Mouse (Mus musculus) kidney, postnatal 0 days (tissue): Measurements from ENCODE around the gene St7. TPM values are rescaled to one million over a fixed set of nuclear protein-coding genes. Genes with fewer than 3 reads are reported as not detected.

Experiments used
- ATAC-seq: fragments of 200-750 bp; cut with Nextera tagmentation; replicated peaks from 2 replicates; pipeline ENCODE4 v1.8.0; 2017; ENCODE audit warnings: low read depth, moderate number of reproducible peaks, moderate TSS enrichment, moderate library complexity; ENCODE audit not compliant: low FRiP score
- DNase-seq: peaks from one replicate; pipeline ENCODE4 v3.0.0-alpha.2; 2016; ENCODE audit warnings: low spot score
- H3K27ac ChIP-seq: fragments of 300-500 bp; sonication (generic); 2 replicates; pipeline ENCODE4 v1.5.1; 2014; ENCODE audit warnings: mild to moderate bottlenecking
- H3K27me3 ChIP-seq: fragments of 300-500 bp; sonication (generic); 2 replicates; pipeline ENCODE4 v1.6.1; 2014; ENCODE audit warnings: low read length, mixed read lengths; ENCODE audit not compliant: insufficient read depth
- H3K36me3 ChIP-seq: fragments of 300-500 bp; sonication (generic); 2 replicates; pipeline ENCODE4 v1.6.1; 2014; ENCODE audit warnings: low read length, mixed read lengths; ENCODE audit not compliant: insufficient read depth
- H3K4me1 ChIP-seq: fragments of 300-500 bp; sonication (generic); replicated peaks from 2 replicates; pipeline ENCODE4 v1.6.1; 2014; ENCODE audit warnings: antibody characterized with exemption, low read length, mixed read lengths; ENCODE audit not compliant: insufficient read depth
- H3K4me2 ChIP-seq: fragments of 300-500 bp; sonication (generic); 2 replicates; pipeline ENCODE4 v1.6.1; 2014; ENCODE audit warnings: mild to moderate bottlenecking, low read length, moderate library complexity, mixed read lengths
- H3K4me3 ChIP-seq: fragments of 300-500 bp; sonication (generic); replicated peaks from 2 replicates; pipeline ENCODE4 v1.5.1; 2014; ENCODE audit warnings: low read depth, low read length
- H3K9ac ChIP-seq: fragments of 300-500 bp; sonication (generic); 2 replicates; pipeline ENCODE4 v1.6.1; 2014; ENCODE audit warnings: low read depth, low read length
- H3K9me3 ChIP-seq: fragments of 300-500 bp; sonication (generic); replicated peaks from 2 replicates; pipeline ENCODE4 v1.6.1; 2016; ENCODE audit warnings: low read length, inconsistent platforms, mixed read lengths
- CTCF ChIP-seq: IDR thresholded peaks from 2 replicates; pipeline ENCODE4 v1.5.1; 2016; ENCODE audit warnings: antibody characterized with exemption, low read depth, mild to moderate bottlenecking, moderate library complexity
- WGBS: fragments of 180-500 bp; shearing (Covaris S2); extraction: QIAGEN DNeasy Blood & Tissue Kit; methylation state at CpG from one replicate; pipeline ENCODE4 v1.1.7; 2014; 5-methylcytosine and 5-hydroxymethylcytosine counted together
- polyA plus RNA-seq: library from polyadenylated mRNA; unstranded; fragments of >200 nt; fragmentation: Nextera tagmentation; extraction: Ambion mirVana; gene quantifications from 2 replicates; pipeline ENCODE4 v1.2.1, GENCODE M21; 2015

The St7 gene
- 18.4 and 19.4 TPM in 2 replicates for polyA plus RNA-seq

GRCm38 (mm10) chr6:17692647-17693046, at the start of gene St7:
Gene St7 (plus strand): TSS chr6:17692933.
- ATAC-seq (no peak), DNase-seq (no peak)
- peak within 1 kb of the TSS; percentile 96 for H3K27ac ChIP-seq
- TF ChIP-seq CTCF, result no peak
- peak within 1 kb of the TSS; percentile 94 for H3K9ac ChIP-seq
- H3K36me3 ChIP-seq, result no peaks in the 10 kb centered on the region
- no peaks in the 10 kb centered on the region for H3K4me1 ChIP-seq
- H3K4me2 ChIP-seq, result peak within 1 kb of the TSS; percentile 70
- H3K9me3 ChIP-seq, result no peaks in the 10 kb centered on the region
- WGBS, result 52% methylated on average over 7 of the region's 7 CpGs
- H3K4me3 ChIP-seq, result peak within 1 kb of the TSS; percentile 81
- H3K27me3 ChIP-seq, result no peaks in the 10 kb centered on the region

GRCm38 (mm10) chr6:17646107-17646506, 46.6 kb upstream of the St7 start:
- Histone ChIP-seq H3K4me3 (no peak overlapping the region), H3K27me3 (no peaks in the 10 kb centered on the region), H3K36me3 (peaks cover 7% of the 10 kb centered on the region; the same call in 1 of the 2 replicates), H3K9ac (no peak overlapping the region), H3K27ac (no peak overlapping the region), H3K4me1 (0 out of 2 replicates have a peak, but pooled peaks cover 6% of the 10 kb centered on the region), H3K9me3 (no peaks in the 10 kb centered on the region), H3K4me2 (no peak overlapping the region)
- WGBS, result 52% methylated on average over 3 of the region's 3 CpGs
- no peak for TF ChIP-seq CTCF
- ATAC-seq, result no peak
- DNase-seq, result no peak

- DNase-seq (no peak), ATAC-seq (no peak)
- Histone ChIP-seq H3K27me3 (no peaks in the 10 kb centered on the region), H3K36me3 (peaks cover 17% of the 10 kb centered on the region), H3K4me1 (no peaks in the 10 kb centered on the region), H3K27ac (no peak overlapping the region), H3K9me3 (no peaks in the 10 kb centered on the region), H3K4me2 (no peak overlapping the region), H3K4me3 (no peak overlapping the region), H3K9ac (no peak overlapping the region)
- TF ChIP-seq CTCF, result no peak
- 79% methylated on average over 2 of the region's 2 CpGs for WGBS
Measured at GRCm38 (mm10) chr6:17652132-17652531, 40.6 kb upstream of the St7 start.

GRCm38 (mm10) chr6:17655080-17655479, 37.7 kb upstream of the St7 start:
- DNase-seq, result no peak
- ATAC-seq, result no peak
- Histone ChIP-seq H3K27ac (no peak overlapping the region), H3K27me3 (no peaks in the 10 kb centered on the region), H3K36me3 (peaks cover 19% of the 10 kb centered on the region; the same call in 1 of the 2 replicates), H3K9ac (no peak overlapping the region), H3K9me3 (no peaks in the 10 kb centered on the region), H3K4me3 (no peak overlapping the region), H3K4me2 (no peak overlapping the region), H3K4me1 (no peaks in the 10 kb centered on the region)
- TF ChIP-seq CTCF, result no peak
- WGBS, result 93% methylated on average over 2 of the region's 2 CpGs

GRCm38 (mm10) chr6:17657308-17657707, 35.4 kb upstream of the St7 start:
- ATAC-seq, result no peak

GRCm38 (mm10) chr6:17665348-17665747, 27.4 kb upstream of the St7 start:
- no peaks in the 10 kb centered on the region for H3K27me3 ChIP-seq
- no peaks in the 10 kb centered on the region for H3K4me1 ChIP-seq
- no peak overlapping the region for H3K4me2 ChIP-seq
- H3K36me3 ChIP-seq, result peaks cover 38% of the 10 kb centered on the region
- DNase-seq (no peak), ATAC-seq (no peak)
- no peak for TF ChIP-seq CTCF
- no peak overlapping the region for H3K9ac ChIP-seq
- no peaks in the 10 kb centered on the region for H3K9me3 ChIP-seq
- 94% methylated on average over 7 of the region's 7 CpGs for WGBS
- H3K4me3 ChIP-seq, result no peak overlapping the region
- H3K27ac ChIP-seq, result no peak overlapping the region

More at GRCm38 (mm10) chr6:17657308-17657707, 35.4 kb upstream of the St7 start:
- Histone ChIP-seq H3K9ac (no peak overlapping the region), H3K4me3 (no peak overlapping the region), H3K27me3 (no peaks in the 10 kb centered on the region), H3K27ac (no peak overlapping the region), H3K9me3 (no peaks in the 10 kb centered on the region), H3K4me1 (no peaks in the 10 kb centered on the region), H3K4me2 (no peak overlapping the region), H3K36me3 (peaks cover 23% of the 10 kb centered on the region)
- no peak for DNase-seq
- no peak for TF ChIP-seq CTCF
- WGBS, result 88% methylated on average over 1 of the region's 1 CpGs

- no peaks in the 10 kb centered on the region for H3K4me1 ChIP-seq
- DNase-seq (no peak), ATAC-seq (no peak)
- TF ChIP-seq CTCF, result no peak
- no peaks in the 10 kb centered on the region for H3K9me3 ChIP-seq
- no peak overlapping the region for H3K4me2 ChIP-seq
- H3K9ac ChIP-seq, result no peak overlapping the region
- no peak overlapping the region for H3K27ac ChIP-seq
- no peaks in the 10 kb centered on the region for H3K27me3 ChIP-seq
- H3K36me3 ChIP-seq, result peaks cover 38% of the 10 kb centered on the region
- no peak overlapping the region for H3K4me3 ChIP-seq
Measured at GRCm38 (mm10) chr6:17666024-17666423, 26.7 kb upstream of the St7 start.
